In the genomic region with DNA sequence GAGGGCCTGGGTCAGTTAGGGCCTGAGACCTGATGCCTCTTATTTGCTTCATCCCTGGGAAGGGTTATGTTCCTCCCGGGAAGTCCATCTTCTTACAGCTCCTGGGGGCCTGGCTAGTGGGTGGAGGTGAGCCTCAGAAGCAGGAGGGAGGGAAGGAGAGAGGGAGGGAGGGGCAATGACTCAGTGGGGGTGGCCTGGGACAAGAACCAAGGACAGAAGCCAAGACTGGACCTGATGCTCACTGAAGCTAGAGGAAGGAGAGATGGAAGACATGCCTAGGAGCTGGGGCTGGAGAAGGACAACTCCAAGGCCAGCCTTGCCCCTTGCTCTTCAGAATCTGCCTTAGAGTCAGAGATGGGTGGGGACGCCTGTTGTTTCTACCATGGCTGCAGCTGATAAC, we compare ENCODE assay signal across 13 mouse cellular contexts. TPM values are rescaled to one million over a fixed set of nuclear protein-coding genes. Genes with fewer than 3 reads are reported as not detected.
DNase-seq lines count a peak whose midpoint lies in the region; ATAC-seq and TF ChIP-seq lines count a peak whose summit lies in the region.
"Had no signal": no experiment of that assay in that cellular context is flagged by ENCODE, and none has a peak within 500 bp of the region (broad histone marks: within the 10 kb centered on the region; RNA-seq: fewer than 3 reads in every experiment).

A gene (plus strand): TSS at position 243 of the 400 bp plus-strand sequence.

- peaks cover 18% of the 10 kb centered on the region; the same call in 1 of the 2 replicates for H3K27me3 ChIP-seq in midbrain, embryonic 10.5 days (ENCODE audit: low read depth, poor library complexity, severe bottlenecking)
- no peaks in the 10 kb centered on the region for H3K27me3 ChIP-seq in midbrain, embryonic 16.5 days (ENCODE audit: control insufficient read depth, insufficient read depth, low read depth, low read length)
- no peaks in the 10 kb centered on the region for H3K27me3 ChIP-seq in intestine, embryonic 14.5 days (replicated peaks; ENCODE audit: control insufficient read depth, insufficient read depth, low read length)
- no peaks in the 10 kb centered on the region for H3K27me3 ChIP-seq in midbrain, postnatal 0 days (ENCODE audit: insufficient read depth, low read length)
- H3K27me3 ChIP-seq in lung, postnatal 0 days (replicated peaks; ENCODE audit: insufficient read depth, low read length) = no peaks in the 10 kb centered on the region

- peak within 1 kb of the TSS; percentile 46; the same call in 1 of the 2 replicates for H3K4me3 ChIP-seq in midbrain, embryonic 10.5 days
- no peak within 1 kb of the TSS for H3K4me3 ChIP-seq in midbrain, embryonic 16.5 days (ENCODE audit: low read depth, low read length)
- H3K4me3 ChIP-seq in intestine, embryonic 14.5 days (ENCODE audit: low read depth, low read length) = no peak within 1 kb of the TSS
- H3K4me3 ChIP-seq in midbrain, postnatal 0 days (ENCODE audit: low read depth, low read length) = no peak within 1 kb of the TSS
- H3K4me3 ChIP-seq in lung, postnatal 0 days (ENCODE audit: low read depth, low read length) = no peak within 1 kb of the TSS
- H3K4me3 ChIP-seq: layer of hippocampus, adult 2 months had no signal

- intact Hi-C loops in left cerebral cortex, postnatal 25 days (cut with DNase I) = loop anchor here (5.0 kb wide), 1 partner anchor 104 kb away; no protein-coding TSS in a partner anchor

- no peak for ATAC-seq in midbrain, embryonic 16.5 days
- ATAC-seq in intestine, embryonic 14.5 days (replicated peaks; ENCODE audit: low FRiP score, low TSS enrichment, low read depth) = no peak
- ATAC-seq in midbrain, postnatal 0 days (ENCODE audit: low FRiP score) = no peak
- ATAC-seq in lung, postnatal 0 days = no peak

- H3K27ac ChIP-seq in midbrain, embryonic 10.5 days (replicated peaks) = no peak within 1 kb of the TSS
- no peak within 1 kb of the TSS for H3K27ac ChIP-seq in midbrain, embryonic 16.5 days (ENCODE audit: low read length)
- H3K27ac ChIP-seq in intestine, embryonic 14.5 days (ENCODE audit: low read depth) = no peak within 1 kb of the TSS
- no peak within 1 kb of the TSS for H3K27ac ChIP-seq in midbrain, postnatal 0 days (ENCODE audit: low read depth, low read length)
- H3K27ac ChIP-seq in lung, postnatal 0 days (ENCODE audit: low read length) = no peak within 1 kb of the TSS
- H3K27ac ChIP-seq: layer of hippocampus, adult 2 months had no signal

- H3K36me3 ChIP-seq in midbrain, embryonic 10.5 days = peaks cover 8% of the 10 kb centered on the region
- H3K36me3 ChIP-seq in midbrain, embryonic 16.5 days (ENCODE audit: control insufficient read depth, insufficient read depth, low read length) = 0 out of 2 replicates have a peak, but pooled peaks cover 4% of the 10 kb centered on the region
- peaks cover 4% of the 10 kb centered on the region; the same call in 1 of the 2 replicates for H3K36me3 ChIP-seq in intestine, embryonic 14.5 days (ENCODE audit: control insufficient read depth, insufficient read depth, low read length)
- peaks cover 13% of the 10 kb centered on the region for H3K36me3 ChIP-seq in midbrain, postnatal 0 days (ENCODE audit: insufficient read depth, low read length)
- no peaks in the 10 kb centered on the region for H3K36me3 ChIP-seq in lung, postnatal 0 days (ENCODE audit: insufficient read depth, low read length)

- no peak within 1 kb of the TSS for H3K9ac ChIP-seq in midbrain, embryonic 16.5 days (ENCODE audit: low read depth, low read length)
- no peak within 1 kb of the TSS for H3K9ac ChIP-seq in intestine, embryonic 14.5 days (ENCODE audit: low read length)
- H3K9ac ChIP-seq in midbrain, postnatal 0 days (replicated peaks; ENCODE audit: low read length, poor library complexity, severe bottlenecking) = 0 out of 2 replicates have a peak within 1 kb of the TSS, but pooled peaks have one; percentile 8
- no peak within 1 kb of the TSS for H3K9ac ChIP-seq in lung, postnatal 0 days (replicated peaks; ENCODE audit: low read depth)

- H3K9me3 ChIP-seq in midbrain, embryonic 10.5 days (replicated peaks) = peaks cover 10% of the 10 kb centered on the region; the same call in 1 of the 2 replicates
- H3K9me3 ChIP-seq in midbrain, embryonic 16.5 days (replicated peaks; ENCODE audit: control insufficient read depth, low read length, poor library complexity, severe bottlenecking) = peaks cover 3% of the 10 kb centered on the region
- H3K9me3 ChIP-seq in intestine, embryonic 14.5 days (ENCODE audit: control insufficient read depth, low read length) = peaks cover 3% of the 10 kb centered on the region; the same call in 1 of the 2 replicates
- H3K9me3 ChIP-seq in midbrain, postnatal 0 days (ENCODE audit: low read length) = no peaks in the 10 kb centered on the region; the same call in 1 of the 2 replicates
- no peaks in the 10 kb centered on the region for H3K9me3 ChIP-seq in lung, postnatal 0 days (ENCODE audit: low read length)

- WGBS in midbrain, embryonic 10.5 days = 62% methylated on average over 2 of the region's 2 CpGs
- WGBS in midbrain, embryonic 16.5 days = 64% methylated on average over 2 of the region's 2 CpGs
- 48% methylated on average over 2 of the region's 2 CpGs for WGBS in intestine, embryonic 14.5 days
- 56% methylated on average over 2 of the region's 2 CpGs for WGBS in midbrain, postnatal 0 days
- WGBS in lung, postnatal 0 days = 34% methylated on average over 2 of the region's 2 CpGs

- H3K4me2 ChIP-seq in midbrain, embryonic 16.5 days (ENCODE audit: low read length) = no peak within 1 kb of the TSS
- peak within 1 kb of the TSS; percentile 48; the same call in 1 of the 2 replicates for H3K4me2 ChIP-seq in intestine, embryonic 14.5 days (ENCODE audit: low read length)
- no peak within 1 kb of the TSS for H3K4me2 ChIP-seq in midbrain, postnatal 0 days (ENCODE audit: low read depth, low read length, poor library complexity, severe bottlenecking)
- H3K4me2 ChIP-seq in lung, postnatal 0 days (replicated peaks; ENCODE audit: low read depth, low read length) = no peak within 1 kb of the TSS

- no peak for TF ChIP-seq CTCF in midbrain, postnatal 0 days (IDR thresholded peaks at IDR 0.05)
- no peak for TF ChIP-seq CTCF in lung, postnatal 0 days (IDR thresholded peaks at IDR 0.05)

- H3K4me1 ChIP-seq in midbrain, embryonic 10.5 days = peaks cover 12% of the 10 kb centered on the region
- H3K4me1 ChIP-seq in midbrain, embryonic 16.5 days (ENCODE audit: control insufficient read depth, insufficient read depth, low read length) = peaks cover 6% of the 10 kb centered on the region; the same call in 1 of the 2 replicates
- H3K4me1 ChIP-seq in intestine, embryonic 14.5 days (replicated peaks; ENCODE audit: control insufficient read depth, insufficient read depth, low read length) = no peaks in the 10 kb centered on the region
- H3K4me1 ChIP-seq in midbrain, postnatal 0 days (ENCODE audit: insufficient read depth, low read length) = 0 out of 2 replicates have a peak, but pooled peaks cover 4% of the 10 kb centered on the region
- no peaks in the 10 kb centered on the region for H3K4me1 ChIP-seq in lung, postnatal 0 days (ENCODE audit: insufficient read depth, low read depth, low read length)

- no peak for TF ChIP-seq EP300 in lung, postnatal 0 days (IDR thresholded peaks at IDR 0.05)

- DNase-seq in adrenal gland, adult 2 months = peak; percentile 80
- DNase-seq in adrenal gland, postnatal 4 days (ENCODE audit: low spot score in 2 of 2) = no peak
- no peak for DNase-seq in midbrain, embryonic 10.5 days (ENCODE audit: low spot score)
- no peak for DNase-seq in intestine, embryonic 14.5 days (ENCODE audit: low spot score)
- no peak for DNase-seq in midbrain, postnatal 0 days (ENCODE audit: low spot score)
- no peak for DNase-seq in lung, postnatal 0 days (ENCODE audit: low spot score)
- no peak for DNase-seq in left cerebral cortex, postnatal 25 days (ENCODE audit: low spot score in 2 of 2)
- DNase-seq: kidney, adult 11 months had no signal

RNA-seq across cellular contexts. Expression of the gene that starts here (rescaled TPM):
- under 1 TPM; 0.35 to 0.52 TPM for total RNA-seq in adrenal gland, adult 2 months (2021)
- polyA plus RNA-seq in adrenal gland, adult 2 months (2012; rRNA removed) = 0.20 and 0.58 TPM in 2 replicates
- total RNA-seq in adrenal gland, postnatal 4 days (2021) = 1 to 10 TPM in 1 of 2 experiments, under 1 TPM in 1; 0.25 to 1.2 TPM
- polyA plus RNA-seq in midbrain, embryonic 10.5 days (2016; fragmentation: Nextera tagmentation; extraction: Ambion mirVana) = 0.49 and 0.51 TPM in 2 replicates
- 2.4 and 2.7 TPM in 2 replicates for polyA plus RNA-seq in midbrain, embryonic 16.5 days (2015; fragmentation: Nextera tagmentation; extraction: Ambion mirVana)
- 0.19 and 0.27 TPM in 2 replicates for polyA plus RNA-seq in intestine, embryonic 14.5 days (2014; fragmentation: Nextera tagmentation; extraction: Ambion mirVana)
- total RNA-seq in midbrain, postnatal 0 days (2014; rRNA removed) = 6.3 and 8.7 TPM in 2 replicates
- 1.7 and 2.5 TPM in 2 replicates for polyA plus RNA-seq in midbrain, postnatal 0 days (2015; fragmentation: Nextera tagmentation; extraction: Ambion mirVana)
- 0.20 and 0.26 TPM in 2 replicates for polyA plus RNA-seq in lung, postnatal 0 days (2015; fragmentation: Nextera tagmentation; extraction: Ambion mirVana)
- total RNA-seq in left cerebral cortex, postnatal 25 days (2021) = 1 to 10 TPM; 3.1 to 4.6 TPM
- total RNA-seq: common myeloid progenitor, adult 5-6 weeks; heart, adult 8-10 months; megakaryocyte progenitor cell, adult 5-6 weeks had no signal

Comparison
In these comparisons a context has a peak if more than half of its experiments do, and no peak if none do; other contexts are left out.
1. Peak in DNase-seq in adrenal gland, adult 2 months; RNA of the gene not detected or under 1 TPM.